Mouse (Mus musculus): ENCODE results near the gene Zhx3.

DNA sequence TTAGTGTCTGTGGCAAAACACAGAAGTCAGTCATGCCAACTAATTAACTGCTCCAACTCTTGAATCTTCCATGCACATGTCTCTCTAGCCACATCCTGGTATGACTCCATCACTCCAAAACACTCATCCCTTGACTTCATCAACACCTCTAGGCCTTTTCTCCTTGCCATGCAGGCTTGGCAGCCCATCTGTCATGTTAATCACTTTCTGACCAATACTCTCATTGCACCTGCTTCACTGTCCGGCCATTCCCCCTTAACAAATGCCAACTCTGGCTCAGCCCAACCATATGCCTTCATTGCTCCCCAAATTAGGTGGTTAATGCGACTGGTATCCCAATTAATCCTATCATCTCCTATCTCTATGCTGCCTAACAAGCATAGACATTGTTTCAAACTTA is 7.5 kb downstream of the Zhx3 start:
- TF ChIP-seq CTCF (IDR thresholded peaks at IDR 0.05; ENCODE audit: extremely low read depth, insufficient read depth, low read length) = no peak
- TF ChIP-seq POLR2A (IDR thresholded peaks at IDR 0.05; ENCODE audit: extremely low read depth, insufficient read depth, low read length) = no peak
